Mouse (Mus musculus): Measurements from ENCODE around the gene Tomm40l. TPM values are rescaled to one million over a fixed set of nuclear protein-coding genes. Genes with fewer than 3 reads are reported as not detected.

Tomm40l gene
- 118 TPM for polyA plus RNA-seq (2015; fragmentation: Illumina TruSeq; extraction: RNeasy Lipid Tissue Mini Kit (QIAGEN cat#74804); ENCODE audit: low read depth, low replicate concordance)

DNA sequence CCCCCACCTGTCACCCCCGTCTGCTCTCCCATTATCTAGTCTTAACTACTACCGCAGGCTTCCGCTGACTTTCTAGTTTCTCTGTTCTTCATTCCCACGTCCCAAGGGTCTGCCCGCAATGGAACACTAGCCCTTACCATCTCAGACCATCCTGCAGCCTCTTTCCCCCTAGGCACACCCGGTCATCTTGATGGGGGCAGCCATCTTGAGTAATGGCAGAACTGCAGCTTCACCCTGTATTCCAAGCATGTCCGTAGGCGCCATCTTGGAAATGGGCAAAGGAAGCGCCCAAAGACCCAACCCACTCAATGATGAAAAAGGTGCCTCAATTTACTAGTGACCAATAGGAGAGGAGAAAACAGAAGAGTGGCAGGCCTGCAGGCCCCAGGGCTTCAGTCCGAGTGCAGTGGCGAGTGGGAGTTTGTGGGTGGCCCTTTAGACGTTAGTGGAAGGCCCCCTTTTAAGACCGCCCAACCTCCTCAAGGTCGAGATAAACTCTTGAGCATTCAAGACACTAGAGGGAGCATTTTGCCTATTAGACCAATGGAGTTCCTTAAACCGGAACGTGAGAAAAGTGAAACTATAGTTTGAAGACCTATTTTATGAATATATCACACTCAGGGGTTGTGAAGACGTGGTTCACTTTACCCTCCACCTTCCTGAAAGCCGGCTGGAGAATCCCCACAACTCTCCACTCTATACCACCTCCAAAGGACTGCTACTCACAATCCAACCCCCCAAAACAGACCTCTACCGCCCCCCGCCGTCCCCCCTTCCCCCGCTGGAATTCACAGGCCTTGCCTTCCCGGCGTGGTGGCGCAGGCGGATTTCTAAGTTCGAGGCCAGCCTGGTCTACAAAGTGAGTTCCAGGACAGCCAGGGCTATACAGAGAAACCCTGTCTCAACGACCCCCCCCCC, at the start of gene Tomm40l:
Gene Tomm40l, minus strand, starts transcription at position 277 of the 918 bp plus-strand sequence.

DNA sequence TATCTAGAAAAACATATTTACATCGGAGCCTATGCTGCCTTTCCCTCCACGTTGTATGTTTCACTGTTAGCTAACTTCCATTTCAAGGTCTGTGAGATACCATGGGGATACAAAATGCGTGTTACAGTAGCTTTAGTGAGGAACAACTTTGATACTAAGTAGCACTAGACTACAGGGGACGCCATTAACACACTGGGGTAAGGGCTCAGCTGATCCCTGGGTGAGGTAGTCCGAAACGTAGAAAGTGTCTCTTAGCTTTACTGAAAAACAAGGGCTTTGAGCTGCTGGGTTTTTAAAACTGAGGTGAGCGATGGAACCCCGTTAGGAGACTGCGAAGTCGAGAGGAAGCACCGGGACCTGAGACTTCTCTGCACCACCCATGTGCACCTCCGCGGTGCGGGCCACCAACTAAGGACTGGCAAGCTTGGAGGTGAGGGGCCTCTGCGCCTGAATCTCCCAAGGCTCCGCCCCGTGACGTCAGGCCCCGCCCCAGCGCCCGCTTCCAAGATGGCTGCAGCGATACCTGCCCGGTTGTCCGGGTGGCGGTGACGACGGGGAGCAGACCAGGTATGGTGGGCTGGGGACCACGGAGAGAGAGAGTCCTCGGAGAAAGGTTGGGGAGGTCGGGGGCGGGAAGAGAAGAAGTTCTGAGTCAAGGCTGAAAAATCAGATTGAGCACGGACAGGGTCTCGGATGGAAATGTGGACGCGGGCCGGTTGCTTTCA, 47.7 kb upstream of the Tomm40l start, which contains the start of gene B4galt3:
Gene B4galt3, plus strand, starts transcription at position 481 of the 725 bp plus-strand sequence.

DNA sequence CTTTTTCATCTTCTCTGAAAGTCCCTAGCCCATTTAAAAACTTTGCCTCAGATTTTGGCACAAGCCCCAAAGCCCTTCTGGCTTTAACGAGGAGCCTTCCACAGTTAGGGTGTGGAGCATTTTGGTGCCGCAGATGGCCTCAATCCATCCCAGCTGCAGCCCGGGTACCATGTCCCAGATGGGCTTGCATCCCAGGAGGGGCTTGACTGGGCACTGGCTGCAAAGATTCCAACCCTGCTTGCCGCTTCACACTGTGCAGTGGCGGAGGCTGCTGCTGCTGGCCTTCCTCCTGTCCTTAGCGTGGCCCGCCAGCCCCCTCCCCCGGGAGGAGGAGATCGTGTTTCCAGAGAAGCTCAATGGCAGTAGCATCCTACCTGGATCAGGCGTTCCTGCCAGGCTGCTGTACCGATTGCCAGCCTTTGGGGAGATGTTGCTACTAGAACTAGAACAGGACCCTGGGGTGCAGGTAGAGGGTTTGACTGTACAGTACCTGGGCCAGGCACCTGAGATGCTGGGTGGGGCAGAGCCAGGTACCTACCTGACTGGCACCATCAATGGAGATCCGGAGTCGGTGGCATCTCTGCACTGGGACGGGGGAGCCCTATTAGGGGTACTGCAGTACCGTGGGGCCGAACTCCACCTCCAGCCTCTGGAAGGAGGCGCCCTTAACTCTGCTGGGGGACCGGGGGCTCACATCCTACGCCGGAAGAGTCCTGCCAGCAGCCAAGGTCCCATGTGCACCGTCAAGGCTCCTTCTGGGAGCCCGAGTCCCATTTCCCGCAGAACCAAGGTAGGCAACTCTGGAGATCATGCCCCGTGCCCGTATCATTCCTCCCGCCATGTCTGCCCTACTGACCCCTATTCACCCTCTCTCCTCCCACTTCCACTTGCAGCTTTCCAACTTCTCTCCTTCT, 28.6 kb upstream of the Tomm40l start, which contains the start of gene Ndufs2:
Gene Ndufs2, minus strand, starts transcription at position 709 of the 914 bp plus-strand sequence.

DNA sequence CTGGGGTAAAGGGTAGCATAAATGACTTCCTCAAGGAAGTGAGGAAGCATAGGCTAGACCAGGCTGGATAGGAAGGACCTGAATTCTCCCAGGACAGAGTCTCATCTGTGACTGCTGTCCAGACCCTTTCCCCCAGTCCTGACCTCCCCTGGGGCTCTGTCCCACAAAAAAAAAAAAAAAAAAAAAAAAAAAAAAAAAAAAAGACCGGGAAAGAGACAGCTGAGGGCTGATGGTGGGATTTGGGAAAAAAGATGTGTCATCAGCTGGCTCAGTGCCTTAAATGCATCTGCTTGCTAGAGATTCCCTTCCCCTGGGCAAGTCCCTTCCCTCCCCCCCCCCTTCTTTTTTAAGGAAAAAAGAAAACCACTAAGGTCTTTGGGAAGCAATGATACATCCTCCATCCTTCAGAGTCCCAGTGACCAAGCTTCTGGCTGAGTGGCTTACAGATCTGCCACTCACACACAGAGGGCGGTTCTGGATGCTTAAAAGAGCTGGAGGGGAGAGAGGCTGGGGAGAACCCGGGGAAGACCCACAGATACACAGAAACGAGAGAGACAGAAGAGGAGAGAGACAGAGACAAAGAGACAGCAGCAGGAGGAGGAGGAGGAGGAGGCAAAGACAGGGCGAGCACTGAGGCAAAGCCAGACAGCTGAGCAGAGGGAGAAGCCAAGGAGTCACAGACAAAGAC, 27.7 kb upstream of the Tomm40l start, which contains the start of gene Adamts4:
Gene Adamts4, plus strand, starts transcription at position 509 of the 688 bp plus-strand sequence.

DNA sequence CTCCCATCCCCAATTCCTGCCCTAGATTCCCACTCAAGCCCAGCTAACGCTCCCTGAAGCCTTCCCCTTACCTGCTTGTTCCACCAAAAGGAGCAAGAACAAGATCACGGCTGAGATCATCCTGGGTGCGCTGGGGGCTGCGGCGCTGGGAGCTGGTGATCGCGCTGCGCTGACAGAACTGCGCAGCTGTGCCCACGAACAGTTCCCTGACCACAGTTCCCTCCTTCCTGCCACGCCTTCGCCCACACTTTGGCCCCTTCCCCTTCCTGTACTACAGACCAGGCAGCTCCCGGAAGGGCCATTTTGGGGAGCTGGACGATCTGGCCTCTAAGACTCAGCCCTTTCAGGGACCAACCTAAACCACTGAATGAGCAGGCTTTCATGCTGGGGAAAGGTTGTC, 11.8 kb upstream of the Tomm40l start, which contains the start of gene Fcer1g:
Gene Fcer1g, minus strand, starts transcription at position 240 of the 400 bp plus-strand sequence.

DNA sequence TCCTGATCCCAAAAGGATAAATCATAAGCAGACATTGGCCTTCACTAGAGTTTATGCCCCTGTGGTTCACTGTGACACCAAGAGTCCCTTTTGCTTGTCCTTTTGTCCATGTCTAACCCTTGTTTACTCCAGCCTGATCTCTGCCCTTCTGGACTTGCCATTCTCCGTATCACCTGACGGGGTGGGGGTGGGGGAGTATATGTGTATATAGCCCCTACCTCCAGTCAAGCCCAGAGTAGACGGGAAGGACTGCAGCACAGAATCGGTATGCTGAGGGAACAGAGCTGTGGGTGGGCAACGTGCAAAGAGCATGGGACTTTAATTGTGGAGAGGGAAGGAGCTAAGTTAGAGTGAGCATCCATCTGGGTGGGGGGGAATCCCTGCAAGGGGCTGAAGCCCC, 2.5 kb upstream of the Tomm40l start, which contains the start of gene Apoa2:
Gene Apoa2, plus strand, starts transcription at position 198 of the 400 bp plus-strand sequence.

DNA sequence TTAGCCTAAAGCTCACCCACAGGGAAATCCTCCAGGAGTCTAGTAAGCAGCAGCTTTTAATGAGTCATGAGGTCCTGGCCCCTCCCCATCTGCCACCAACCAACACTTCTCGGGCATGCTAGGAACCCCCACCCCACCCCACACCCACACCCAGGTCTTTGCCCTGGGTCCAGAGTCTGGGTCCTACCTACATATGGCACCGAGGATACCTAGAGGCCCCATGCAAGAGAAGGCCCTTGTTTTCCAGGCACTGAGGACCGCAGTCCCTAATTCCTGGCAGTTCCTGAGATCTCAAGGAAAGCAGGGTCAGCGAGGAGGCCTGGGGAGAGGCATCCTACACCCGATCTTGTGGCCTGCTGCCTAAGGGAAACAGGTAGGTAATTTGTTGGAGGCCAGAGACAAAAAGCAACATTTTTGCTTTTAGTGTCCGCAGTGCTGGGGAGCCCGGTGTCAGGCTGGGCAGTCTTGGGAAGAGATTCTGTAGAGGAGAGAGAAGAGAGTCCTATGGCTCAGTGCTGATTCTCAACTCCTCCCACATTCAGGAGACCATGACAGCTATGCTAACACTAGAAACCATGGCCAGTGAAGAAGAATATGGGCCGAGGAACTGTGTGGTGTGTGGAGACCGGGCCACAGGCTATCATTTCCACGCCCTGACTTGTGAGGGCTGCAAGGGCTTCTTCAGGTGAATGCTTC, 8.4 kb downstream of the Tomm40l start, which contains the start of gene Nr1i3:
Gene Nr1i3, plus strand, starts transcription at position 170 of the 696 bp plus-strand sequence.

DNA sequence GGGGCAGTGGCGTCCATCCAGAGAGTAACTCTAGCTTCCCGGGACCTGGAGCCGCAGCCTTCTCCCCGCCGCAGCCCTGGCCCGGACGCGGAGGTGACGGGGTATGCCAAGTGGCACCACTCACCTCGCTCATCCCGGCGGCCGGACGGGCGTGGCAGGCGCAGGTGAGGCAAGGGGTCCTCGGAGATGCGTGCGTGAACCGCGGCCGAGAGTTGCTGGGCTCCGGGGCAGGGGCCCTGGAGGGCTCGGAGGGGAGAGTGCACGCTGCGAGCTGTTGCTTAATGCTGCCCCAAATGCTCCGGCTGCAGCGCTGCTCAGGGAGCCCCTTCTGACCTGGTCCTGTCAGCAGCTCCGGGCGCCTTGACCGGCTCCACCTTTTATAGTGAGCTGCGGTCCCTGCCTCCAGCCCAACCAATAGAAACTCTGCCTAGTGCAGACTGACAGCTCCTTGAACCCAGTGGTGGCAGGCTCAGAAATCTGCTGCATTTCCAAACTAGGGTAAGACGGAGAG, 26.4 kb downstream of the Tomm40l start, which contains the start of gene Pcp4l1:
Gene Pcp4l1, minus strand, starts transcription at position 382 of the 511 bp plus-strand sequence.

Other genes with a start within 250 kb of the Tomm40l start
- gene Fcgr2b, start 246.0 kb downstream of the Tomm40l start, polyA plus RNA-seq (2015; fragmentation: Illumina TruSeq; extraction: RNeasy Lipid Tissue Mini Kit (QIAGEN cat#74804); ENCODE audit: low read depth, low replicate concordance) = 5.2 TPM
- 0.74 TPM for gene Fcgr4, start 203.6 kb downstream of the Tomm40l start, polyA plus RNA-seq (2015; fragmentation: Illumina TruSeq; extraction: RNeasy Lipid Tissue Mini Kit (QIAGEN cat#74804); ENCODE audit: low read depth, low replicate concordance)
- 32.3 TPM for gene Fcgr3, start 157.6 kb downstream of the Tomm40l start, polyA plus RNA-seq (2015; fragmentation: Illumina TruSeq; extraction: RNeasy Lipid Tissue Mini Kit (QIAGEN cat#74804); ENCODE audit: low read depth, low replicate concordance)
- 5.5 TPM for gene Cfap126, start 108.6 kb downstream of the Tomm40l start, polyA plus RNA-seq (2015; fragmentation: Illumina TruSeq; extraction: RNeasy Lipid Tissue Mini Kit (QIAGEN cat#74804); ENCODE audit: low read depth, low replicate concordance)
- gene Sdhc, start 71.9 kb downstream of the Tomm40l start, polyA plus RNA-seq (2015; fragmentation: Illumina TruSeq; extraction: RNeasy Lipid Tissue Mini Kit (QIAGEN cat#74804); ENCODE audit: low read depth, low replicate concordance) = 136 TPM
- gene Mpz, start 71.8 kb downstream of the Tomm40l start, polyA plus RNA-seq (2015; fragmentation: Illumina TruSeq; extraction: RNeasy Lipid Tissue Mini Kit (QIAGEN cat#74804); ENCODE audit: low read depth, low replicate concordance) = not detected
- gene Pcp4l1, start 26.2 kb downstream of the Tomm40l start, polyA plus RNA-seq (2015; fragmentation: Illumina TruSeq; extraction: RNeasy Lipid Tissue Mini Kit (QIAGEN cat#74804); ENCODE audit: low read depth, low replicate concordance) = 282 TPM
- 0.48 TPM for gene Nr1i3, start 8.5 kb downstream of the Tomm40l start, polyA plus RNA-seq (2015; fragmentation: Illumina TruSeq; extraction: RNeasy Lipid Tissue Mini Kit (QIAGEN cat#74804); ENCODE audit: low read depth, low replicate concordance)
- gene Apoa2, start 2.5 kb upstream of the Tomm40l start, polyA plus RNA-seq (2015; fragmentation: Illumina TruSeq; extraction: RNeasy Lipid Tissue Mini Kit (QIAGEN cat#74804); ENCODE audit: low read depth, low replicate concordance) = 6.9 TPM
- 35.4 TPM for gene Fcer1g, start 11.9 kb upstream of the Tomm40l start, polyA plus RNA-seq (2015; fragmentation: Illumina TruSeq; extraction: RNeasy Lipid Tissue Mini Kit (QIAGEN cat#74804); ENCODE audit: low read depth, low replicate concordance)
- 15.3 TPM for gene Adamts4, start 27.9 kb upstream of the Tomm40l start, polyA plus RNA-seq (2015; fragmentation: Illumina TruSeq; extraction: RNeasy Lipid Tissue Mini Kit (QIAGEN cat#74804); ENCODE audit: low read depth, low replicate concordance)
- gene Ndufs2, start 28.9 kb upstream of the Tomm40l start, polyA plus RNA-seq (2015; fragmentation: Illumina TruSeq; extraction: RNeasy Lipid Tissue Mini Kit (QIAGEN cat#74804); ENCODE audit: low read depth, low replicate concordance) = 322 TPM
- gene B4galt3, start 47.8 kb upstream of the Tomm40l start, polyA plus RNA-seq (2015; fragmentation: Illumina TruSeq; extraction: RNeasy Lipid Tissue Mini Kit (QIAGEN cat#74804); ENCODE audit: low read depth, low replicate concordance) = 44.0 TPM
- gene Ppox, start 58.7 kb upstream of the Tomm40l start, polyA plus RNA-seq (2015; fragmentation: Illumina TruSeq; extraction: RNeasy Lipid Tissue Mini Kit (QIAGEN cat#74804); ENCODE audit: low read depth, low replicate concordance) = 35.3 TPM
- 47.5 TPM for gene Usp21, start 65.5 kb upstream of the Tomm40l start, polyA plus RNA-seq (2015; fragmentation: Illumina TruSeq; extraction: RNeasy Lipid Tissue Mini Kit (QIAGEN cat#74804); ENCODE audit: low read depth, low replicate concordance)
- 187 TPM for gene Ufc1, start 72.5 kb upstream of the Tomm40l start, polyA plus RNA-seq (2015; fragmentation: Illumina TruSeq; extraction: RNeasy Lipid Tissue Mini Kit (QIAGEN cat#74804); ENCODE audit: low read depth, low replicate concordance)
- gene Dedd, start 106.6 kb upstream of the Tomm40l start, polyA plus RNA-seq (2015; fragmentation: Illumina TruSeq; extraction: RNeasy Lipid Tissue Mini Kit (QIAGEN cat#74804); ENCODE audit: low read depth, low replicate concordance) = 42.7 TPM
- gene Nit1, start 123.1 kb upstream of the Tomm40l start, polyA plus RNA-seq (2015; fragmentation: Illumina TruSeq; extraction: RNeasy Lipid Tissue Mini Kit (QIAGEN cat#74804); ENCODE audit: low read depth, low replicate concordance) = 59.9 TPM
- 221 TPM for gene Pfdn2, start 123.2 kb upstream of the Tomm40l start, polyA plus RNA-seq (2015; fragmentation: Illumina TruSeq; extraction: RNeasy Lipid Tissue Mini Kit (QIAGEN cat#74804); ENCODE audit: low read depth, low replicate concordance)
- gene Klhdc9, start 138.3 kb upstream of the Tomm40l start, polyA plus RNA-seq (2015; fragmentation: Illumina TruSeq; extraction: RNeasy Lipid Tissue Mini Kit (QIAGEN cat#74804); ENCODE audit: low read depth, low replicate concordance) = 5.8 TPM
- gene Nectin4, start 147.6 kb upstream of the Tomm40l start, polyA plus RNA-seq (2015; fragmentation: Illumina TruSeq; extraction: RNeasy Lipid Tissue Mini Kit (QIAGEN cat#74804); ENCODE audit: low read depth, low replicate concordance) = 4.8 TPM
- gene Arhgap30, start 166.4 kb upstream of the Tomm40l start, polyA plus RNA-seq (2015; fragmentation: Illumina TruSeq; extraction: RNeasy Lipid Tissue Mini Kit (QIAGEN cat#74804); ENCODE audit: low read depth, low replicate concordance) = 2.2 TPM
- 125 TPM for gene Usf1, start 188.8 kb upstream of the Tomm40l start, polyA plus RNA-seq (2015; fragmentation: Illumina TruSeq; extraction: RNeasy Lipid Tissue Mini Kit (QIAGEN cat#74804); ENCODE audit: low read depth, low replicate concordance)
- gene Tstd1, start 196.4 kb upstream of the Tomm40l start, polyA plus RNA-seq (2015; fragmentation: Illumina TruSeq; extraction: RNeasy Lipid Tissue Mini Kit (QIAGEN cat#74804); ENCODE audit: low read depth, low replicate concordance) = not detected
- gene F11r, start 215.0 kb upstream of the Tomm40l start, polyA plus RNA-seq (2015; fragmentation: Illumina TruSeq; extraction: RNeasy Lipid Tissue Mini Kit (QIAGEN cat#74804); ENCODE audit: low read depth, low replicate concordance) = 10.4 TPM